Mouse (Mus musculus) CD8-positive naive resting alpha-beta T cell, adult 57 days (primary cell): Measurements from ENCODE around the gene Oit3. TPM values are rescaled to one million over a fixed set of nuclear protein-coding genes. Genes with fewer than 3 reads are reported as not detected.

Source experiments
- total RNA-seq: library from RNA; stranded (reverse); gene quantifications from one replicate; pipeline ENCODE4 v1.2.4, GENCODE M21; 2023

The Oit3 gene
- not detected for total RNA-seq

DNA sequence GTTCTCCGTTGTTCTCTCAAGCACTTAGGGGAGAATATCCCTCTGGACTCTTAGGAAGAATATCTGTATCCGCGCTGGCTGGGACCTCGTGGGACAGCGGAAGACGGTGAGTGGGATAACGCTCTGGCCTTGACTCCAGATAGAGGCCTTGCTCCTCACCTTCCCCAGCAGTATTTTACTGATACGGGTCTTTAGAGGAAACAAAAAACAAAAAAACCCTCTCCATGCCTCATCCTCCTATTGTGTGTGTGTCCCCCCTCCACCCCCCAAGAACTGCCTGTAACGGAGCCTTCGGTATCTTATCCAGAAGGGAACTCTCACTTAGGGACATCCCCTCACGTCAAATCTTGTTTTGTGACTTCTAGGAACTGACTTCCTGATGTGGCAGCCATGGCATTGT is at the start of gene Oit3:
Gene Oit3, minus strand, starts transcription at position 44 of the 400 bp plus-strand sequence.

GRCm38 (mm10) chr10:59402899-59403792 is 38.4 kb downstream of the Oit3 start, which contains the start of gene Pla2g12b:
Gene Pla2g12b (plus strand): TSS chr10:59403660.

DNA sequence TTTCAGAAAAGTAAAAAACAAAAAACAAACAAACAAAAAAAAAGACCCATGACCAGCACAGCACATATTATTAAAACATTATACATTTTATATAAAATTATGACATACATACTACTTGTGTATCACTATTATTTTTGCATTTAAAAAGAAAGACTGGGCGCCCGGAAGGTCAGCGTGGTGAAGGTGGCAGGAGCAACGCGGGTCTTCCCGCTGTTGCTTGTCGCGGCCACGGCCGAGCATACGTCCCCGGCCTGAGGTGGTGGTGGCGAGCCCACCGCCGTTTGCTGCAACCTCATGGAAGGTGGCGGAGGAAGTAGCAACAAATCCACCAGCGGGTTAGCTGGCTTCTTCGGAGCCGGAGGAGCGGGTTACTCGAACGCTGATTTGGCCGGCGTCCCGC is 46.1 kb downstream of the Oit3 start, which contains the start of gene Gm10273:
Gene Gm10273, plus strand, starts transcription at position 172 of the 400 bp plus-strand sequence.

Other genes starting within 250 kb of the Oit3 start
- 0.83 TPM for gene Sept10, start 219.9 kb downstream of the Oit3 start, total RNA-seq
- 3.2 TPM for gene Sowahc, start 219.8 kb downstream of the Oit3 start, total RNA-seq
- 20.0 TPM for gene P4ha1, start 118.5 kb downstream of the Oit3 start, total RNA-seq
- gene Gm10273, start 46.1 kb downstream of the Oit3 start, total RNA-seq: 13.0 TPM
- gene Pla2g12b, start 38.1 kb downstream of the Oit3 start, total RNA-seq: not detected
- gene Gm10322, start 174.3 kb upstream of the Oit3 start, total RNA-seq: not detected
- 16.4 TPM for gene Mcu, start 174.9 kb upstream of the Oit3 start, total RNA-seq